ENCODE assay signal across 15 mouse cellular contexts in genomic region chr5:67400608-67401480, GRCm38 (mm10). TPM values are rescaled to one million over a fixed set of nuclear protein-coding genes. Genes with fewer than 3 reads are reported as not detected.
A peak's percentile ranks its signal among the peaks of the same experiment; 100 is the strongest.
DNase-seq lines count a peak whose midpoint lies in the region; ATAC-seq and TF ChIP-seq lines count a peak whose summit lies in the region.
"Had no signal": no experiment of that assay in that cellular context is flagged by ENCODE, and none has a peak within 500 bp of the region (broad histone marks: within the 10 kb centered on the region; RNA-seq: fewer than 3 reads in every experiment).

No protein-coding gene starts in this region.

- H3K4me1 ChIP-seq in midbrain, embryonic 14.5 days (ENCODE audit: control insufficient read depth, insufficient read depth, low read length) = no peaks in the 10 kb centered on the region
- no peaks in the 10 kb centered on the region for H3K4me1 ChIP-seq in midbrain, embryonic 10.5 days
- H3K4me1 ChIP-seq in forebrain, embryonic 15.5 days = peaks cover 13% of the 10 kb centered on the region
- no peaks in the 10 kb centered on the region for H3K4me1 ChIP-seq in intestine, postnatal 0 days (replicated peaks; ENCODE audit: control insufficient read depth, insufficient read depth, low read length)
- H3K4me1 ChIP-seq in neural tube, embryonic 14.5 days (ENCODE audit: control insufficient read depth, insufficient read depth, low read length) = no peaks in the 10 kb centered on the region
- H3K4me1 ChIP-seq: lung, embryonic 15.5 days; stomach, embryonic 15.5 days had no signal

- H3K9me3 ChIP-seq in midbrain, embryonic 14.5 days (ENCODE audit: control insufficient read depth, low read length) = no peaks in the 10 kb centered on the region
- no peaks in the 10 kb centered on the region for H3K9me3 ChIP-seq in midbrain, embryonic 10.5 days (replicated peaks)
- H3K9me3 ChIP-seq in forebrain, embryonic 15.5 days = no peaks in the 10 kb centered on the region
- no peaks in the 10 kb centered on the region for H3K9me3 ChIP-seq in intestine, postnatal 0 days (ENCODE audit: control insufficient read depth)
- H3K9me3 ChIP-seq in neural tube, embryonic 14.5 days (ENCODE audit: control insufficient read depth, low read length) = no peaks in the 10 kb centered on the region
- H3K9me3 ChIP-seq: heart, embryonic 12.5 days; lung, embryonic 15.5 days; stomach, embryonic 15.5 days had no signal

- no peak overlapping the region for H3K9ac ChIP-seq in midbrain, embryonic 14.5 days (replicated peaks; ENCODE audit: low read length)
- no peak overlapping the region for H3K9ac ChIP-seq in forebrain, embryonic 15.5 days (replicated peaks)
- no peak overlapping the region for H3K9ac ChIP-seq in intestine, postnatal 0 days (ENCODE audit: low read depth, low read length)
- H3K9ac ChIP-seq in neural tube, embryonic 14.5 days (replicated peaks; ENCODE audit: low read depth, low read length) = no peak overlapping the region
- H3K9ac ChIP-seq: heart, embryonic 12.5 days; lung, embryonic 15.5 days; stomach, embryonic 15.5 days had no signal

- DNase-seq in midbrain, embryonic 14.5 days = peak; percentile 63
- DNase-seq in midbrain, embryonic 10.5 days (ENCODE audit: low spot score) = no peak
- DNase-seq in layer of hippocampus, adult 18-20 months (ENCODE audit: low spot score in 2 of 2) = no peak
- no peak for DNase-seq in ovary, adult 18-20 months (ENCODE audit: low spot score)
- DNase-seq: cerebellum, adult 2 months; gastrocnemius, postnatal 25 days; thymus, postnatal 25 days had no signal

- H3K27ac ChIP-seq in midbrain, embryonic 14.5 days (replicated peaks; ENCODE audit: low read depth, low read length) = no peak overlapping the region
- H3K27ac ChIP-seq in midbrain, embryonic 10.5 days (replicated peaks) = no peak overlapping the region
- no peak overlapping the region for H3K27ac ChIP-seq in forebrain, embryonic 15.5 days (replicated peaks)
- H3K27ac ChIP-seq in intestine, postnatal 0 days (ENCODE audit: low read depth, low read length) = no peak overlapping the region
- H3K27ac ChIP-seq in neural tube, embryonic 14.5 days (ENCODE audit: low read depth, low read length) = no peak overlapping the region
- H3K27ac ChIP-seq: lung, embryonic 15.5 days; stomach, embryonic 15.5 days had no signal

- ATAC-seq in midbrain, embryonic 14.5 days (ENCODE audit: low FRiP score, low TSS enrichment) = 0 out of 2 replicates have a peak, but pooled peaks have one; percentile 32
- 0 out of 2 replicates have a peak, but pooled peaks have one; percentile 36 for ATAC-seq in forebrain, embryonic 15.5 days (replicated peaks)
- ATAC-seq in intestine, postnatal 0 days = 0 out of 2 replicates have a peak, but pooled peaks have one; percentile 23
- ATAC-seq in neural tube, embryonic 14.5 days (ENCODE audit: low read depth) = peak; percentile 25; the same call in 1 of the 2 replicates

- no peak overlapping the region for H3K4me3 ChIP-seq in midbrain, embryonic 14.5 days (replicated peaks; ENCODE audit: low read depth, low read length)
- no peak overlapping the region for H3K4me3 ChIP-seq in midbrain, embryonic 10.5 days
- H3K4me3 ChIP-seq in forebrain, embryonic 15.5 days = no peak overlapping the region
- peak overlapping the region; percentile 11; the same call in 1 of the 2 replicates for H3K4me3 ChIP-seq in intestine, postnatal 0 days (ENCODE audit: low read depth, low read length)
- H3K4me3 ChIP-seq in neural tube, embryonic 14.5 days (ENCODE audit: low read depth, low read length) = no peak overlapping the region
- H3K4me3 ChIP-seq: heart, embryonic 12.5 days; lung, embryonic 15.5 days; stomach, embryonic 15.5 days had no signal

- WGBS in midbrain, embryonic 14.5 days = 74% methylated on average over 12 of the region's 12 CpGs
- 94% methylated on average over 12 of the region's 12 CpGs for WGBS in midbrain, embryonic 10.5 days
- WGBS in forebrain, embryonic 15.5 days = 26% methylated on average over 12 of the region's 12 CpGs
- WGBS in intestine, postnatal 0 days = 47% methylated on average over 12 of the region's 12 CpGs
- 14% methylated on average over 12 of the region's 12 CpGs for WGBS in neural tube, embryonic 14.5 days

- no peak for TF ChIP-seq CTCF in intestine, postnatal 0 days (IDR thresholded peaks at IDR 0.05; ENCODE audit: low read depth)

- H3K36me3 ChIP-seq in midbrain, embryonic 14.5 days (ENCODE audit: control insufficient read depth, insufficient read depth, low read length) = peaks cover 29% of the 10 kb centered on the region
- H3K36me3 ChIP-seq in midbrain, embryonic 10.5 days = peaks cover 58% of the 10 kb centered on the region
- no peaks in the 10 kb centered on the region for H3K36me3 ChIP-seq in forebrain, embryonic 15.5 days
- no peaks in the 10 kb centered on the region for H3K36me3 ChIP-seq in intestine, postnatal 0 days (ENCODE audit: control insufficient read depth, insufficient read depth)
- no peaks in the 10 kb centered on the region; the same call in 1 of the 2 replicates for H3K36me3 ChIP-seq in neural tube, embryonic 14.5 days (ENCODE audit: control insufficient read depth, insufficient read depth, low read length)
- H3K36me3 ChIP-seq: lung, embryonic 15.5 days; stomach, embryonic 15.5 days had no signal

- H3K27me3 ChIP-seq in midbrain, embryonic 14.5 days (ENCODE audit: control insufficient read depth, insufficient read depth, low read length) = no peaks in the 10 kb centered on the region
- H3K27me3 ChIP-seq in midbrain, embryonic 10.5 days (ENCODE audit: low read depth, poor library complexity, severe bottlenecking) = no peaks in the 10 kb centered on the region
- no peaks in the 10 kb centered on the region for H3K27me3 ChIP-seq in forebrain, embryonic 15.5 days
- H3K27me3 ChIP-seq in intestine, postnatal 0 days (replicated peaks; ENCODE audit: control insufficient read depth, insufficient read depth, low read length) = no peaks in the 10 kb centered on the region
- no peaks in the 10 kb centered on the region for H3K27me3 ChIP-seq in neural tube, embryonic 14.5 days (ENCODE audit: control insufficient read depth, insufficient read depth, low read length)
- H3K27me3 ChIP-seq: CH12.LX; heart, embryonic 12.5 days; lung, embryonic 15.5 days; stomach, embryonic 15.5 days had no signal

- H3K4me2 ChIP-seq in midbrain, embryonic 14.5 days (ENCODE audit: low read length) = peak overlapping the region; percentile 31
- peak overlapping the region; percentile 35; the same call in 1 of the 2 replicates for H3K4me2 ChIP-seq in forebrain, embryonic 15.5 days (replicated peaks)
- peak overlapping the region; percentile 66 for H3K4me2 ChIP-seq in intestine, postnatal 0 days (replicated peaks; ENCODE audit: low read depth)
- no peak overlapping the region for H3K4me2 ChIP-seq in neural tube, embryonic 14.5 days (ENCODE audit: low read depth, low read length)
- H3K4me2 ChIP-seq: heart, embryonic 12.5 days; liver, embryonic 11.5 days; lung, embryonic 15.5 days; stomach, embryonic 15.5 days had no signal

RNA-seq across cellular contexts. Expression of gene Bend4, which starts 27.3 kb away (rescaled TPM):
- 15.4 and 15.6 TPM in 2 replicates for polyA plus RNA-seq in midbrain, embryonic 14.5 days (2014; fragmentation: Nextera tagmentation; extraction: Ambion mirVana)
- 12.1 and 13.0 TPM in 2 replicates for polyA plus RNA-seq in midbrain, embryonic 10.5 days (2016; fragmentation: Nextera tagmentation; extraction: Ambion mirVana)
- polyA plus RNA-seq in forebrain, embryonic 15.5 days (2015; fragmentation: Nextera tagmentation; extraction: Ambion mirVana) = 7.4 and 7.8 TPM in 2 replicates
- polyA plus RNA-seq in intestine, postnatal 0 days (2015; fragmentation: Nextera tagmentation; extraction: Ambion mirVana) = 4.9 and 5.3 TPM in 2 replicates
- 17.5 and 23.3 TPM in 2 replicates for polyA plus RNA-seq in neural tube, embryonic 14.5 days (2014; fragmentation: Nextera tagmentation; extraction: Ambion mirVana)
- 1 to 10 TPM; 8.9 to 9.1 TPM for total RNA-seq in layer of hippocampus, adult 18-20 months (2021)
- total RNA-seq: CH12.LX had no signal
